ENCODE assay signal across 8 mouse cellular contexts in genomic region chr1:121177908-121178311, GRCm38 (mm10).
DNase-seq lines count a peak whose midpoint lies in the region; ATAC-seq and TF ChIP-seq lines count a peak whose summit lies in the region.

No protein-coding gene starts in this region.

- peak overlapping the region; percentile 60 for H3K27ac ChIP-seq in hindbrain, embryonic 11.5 days (ENCODE audit: low read depth, low read length)
- H3K27ac ChIP-seq in layer of hippocampus, adult 2 months = no peak overlapping the region

- peak overlapping the region; percentile 44 for H3K4me2 ChIP-seq in hindbrain, embryonic 11.5 days (replicated peaks; ENCODE audit: low read depth, low read length)

- no peaks in the 10 kb centered on the region for H3K36me3 ChIP-seq in hindbrain, embryonic 11.5 days (ENCODE audit: control insufficient read depth, insufficient read depth, low read length)

- WGBS in hindbrain, embryonic 11.5 days = 0% methylated on average over 31 of the region's 31 CpGs

- ATAC-seq in hindbrain, embryonic 11.5 days (ENCODE audit: low FRiP score) = peak; percentile 15

- H3K9ac ChIP-seq in hindbrain, embryonic 11.5 days (ENCODE audit: low read depth, low read length) = peak overlapping the region; percentile 52

- peak overlapping the region; percentile 16 for H3K4me3 ChIP-seq in hindbrain, embryonic 11.5 days (ENCODE audit: low read depth, low read length)
- H3K4me3 ChIP-seq in layer of hippocampus, adult 2 months = no peak overlapping the region

- H3K4me1 ChIP-seq in hindbrain, embryonic 11.5 days (replicated peaks; ENCODE audit: control insufficient read depth, insufficient read depth, low read length) = peaks cover 4% of the 10 kb centered on the region; the same call in 1 of the 2 replicates

- H3K27me3 ChIP-seq in hindbrain, embryonic 11.5 days (ENCODE audit: control insufficient read depth, insufficient read depth, low read length) = peaks cover 22% of the 10 kb centered on the region

- DNase-seq in adrenal gland, postnatal 10 days = peak; percentile 13
- DNase-seq in adrenal gland, adult 18-20 months (ENCODE audit: low spot score in 2 of 2) = no peak
- DNase-seq in right cerebral cortex, postnatal 4 days = peak; percentile 20
- no peak for DNase-seq in right cerebral cortex, adult 2 months (ENCODE audit: low spot score in 2 of 2)
- DNase-seq in hindbrain, embryonic 11.5 days (ENCODE audit: low spot score) = peak; percentile 66
- peak; percentile 74 for DNase-seq in neural tube, embryonic 10.5 days (ENCODE audit: extremely low spot score, low spot score)
- DNase-seq in layer of hippocampus, postnatal 36 days = no peak
- DNase-seq in layer of hippocampus, adult 2 months (ENCODE audit: low spot score in 2 of 2) = no peak

- TF ChIP-seq CTCF in layer of hippocampus, adult 2 months (conservative IDR thresholded peaks at IDR 0.05) = no peak

- no peaks in the 10 kb centered on the region for H3K9me3 ChIP-seq in hindbrain, embryonic 11.5 days (ENCODE audit: control insufficient read depth, low read length)

Comparison
In these comparisons a context has a peak if more than half of its experiments do, and no peak if none do; other contexts are left out.
1. DNase-seq: peak in adrenal gland, postnatal 10 days (single experiment), right cerebral cortex, postnatal 4 days (single experiment), hindbrain, embryonic 11.5 days (single experiment) and neural tube, embryonic 10.5 days (single experiment); none in adrenal gland, adult 18-20 months (0 of 2), right cerebral cortex, adult 2 months (0 of 2), layer of hippocampus, postnatal 36 days (0 of 2) and layer of hippocampus, adult 2 months (0 of 2).